Mouse (Mus musculus) duodenum, adult 2 months (tissue): ENCODE data around the gene Lce1m. TPM values are rescaled to one million over a fixed set of nuclear protein-coding genes. Genes with fewer than 3 reads are reported as not detected.

Experiments used
- polyA plus RNA-seq: library from polyadenylated mRNA; depleted of rRNA; stranded (reverse); fragments of >200 nt; gene quantifications from 2 replicates; pipeline ENCODE4 v1.2.3, GENCODE M21; 2012; ENCODE audit warnings: low replicate concordance; rRNA removed

The Lce1m gene
- polyA plus RNA-seq = not detected in 2 replicates

DNA sequence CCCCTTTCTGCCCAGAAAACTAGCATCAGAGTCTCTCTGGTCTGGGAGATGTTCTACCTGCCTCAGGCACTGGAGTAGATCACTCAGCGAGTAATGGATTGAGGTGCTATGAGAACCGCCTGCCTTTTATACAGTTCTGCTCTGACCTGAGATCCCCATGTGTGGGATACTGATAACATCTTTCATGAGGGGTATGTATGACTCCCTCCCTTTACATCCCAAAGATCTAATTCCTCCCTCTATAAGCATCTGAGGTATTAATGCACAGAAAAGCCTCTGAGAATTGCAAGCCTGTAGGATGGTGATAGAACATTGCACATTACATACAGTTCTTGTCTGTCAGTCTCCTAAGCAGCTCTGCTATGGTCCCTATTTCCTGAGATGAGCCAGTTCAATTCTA lies at the start of gene Lce1m:
Gene Lce1m (minus strand): TSS at position 101 of the 400 bp plus-strand sequence.

GRCm38 (mm10) chr3:93068523-93068922 lies 49.7 kb upstream of the Lce1m start, which contains the start of gene Gm4858:
Gm4858 (plus strand) TSS chr3:93068823.

DNA sequence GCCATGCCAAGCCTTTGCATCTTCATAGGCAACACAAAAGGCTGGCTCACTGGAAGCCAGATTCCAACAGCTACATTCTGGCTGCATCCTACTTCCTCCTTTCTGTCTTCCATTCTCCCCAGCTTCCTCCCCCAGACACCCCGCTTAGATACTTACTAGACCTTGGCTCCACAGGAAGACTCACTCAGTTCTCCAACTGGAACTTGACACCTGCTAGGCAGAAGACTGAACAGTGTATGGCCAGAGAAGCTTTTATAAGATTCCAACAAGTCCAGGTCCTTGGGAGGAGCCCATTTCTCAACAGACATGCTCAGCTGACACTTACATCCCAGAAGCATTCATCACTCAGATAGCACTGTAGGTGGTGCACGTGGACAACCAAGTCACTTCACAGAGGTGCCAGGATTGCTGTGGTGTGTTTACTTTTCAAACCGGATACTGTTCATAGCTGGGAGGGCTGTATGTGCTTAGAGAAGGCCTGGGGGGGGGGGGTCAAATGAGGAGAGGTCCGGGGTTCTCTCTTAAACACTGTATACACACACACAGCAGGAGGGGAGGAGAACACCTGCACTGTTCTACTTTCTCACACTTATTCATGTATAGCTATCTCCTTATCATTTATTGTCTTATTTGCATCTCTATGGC lies 3.3 kb downstream of the Lce1m start, which contains the start of gene Crct1:
Gene Crct1 (minus strand): TSS at position 228 of the 645 bp plus-strand sequence.

DNA sequence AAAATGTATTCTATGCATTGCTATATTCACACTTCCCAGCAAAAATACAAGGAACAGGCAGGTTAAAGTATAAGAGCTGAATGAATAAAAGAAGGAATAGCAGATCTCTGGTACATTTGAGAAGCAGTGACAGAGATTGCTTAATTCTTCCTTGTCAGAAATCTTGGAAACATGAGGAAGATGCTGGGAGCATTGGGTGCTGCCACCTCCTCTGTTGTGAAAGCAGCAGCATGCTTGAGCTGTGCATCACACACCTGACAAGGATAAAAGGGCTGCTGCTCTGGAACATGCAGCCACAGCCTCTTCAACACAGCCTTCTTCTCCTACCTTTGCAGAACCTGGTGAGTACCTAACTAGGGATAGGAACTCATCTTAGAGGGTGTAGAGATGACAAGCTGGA lies 26.9 kb downstream of the Lce1m start, which contains the start of gene Lce3f:
Gene Lce3f (plus strand): TSS at position 301 of the 400 bp plus-strand sequence.

Other genes starting within 250 kb of the Lce1m start
- not detected in 2 replicates for gene Lce1i, start 240.2 kb downstream of the Lce1m start, polyA plus RNA-seq
- not detected in 2 replicates for gene Lce1j, start 228.5 kb downstream of the Lce1m start, polyA plus RNA-seq
- not detected in 2 replicates for gene Lce1k, start 211.2 kb downstream of the Lce1m start, polyA plus RNA-seq
- gene Kprp, start 191.8 kb downstream of the Lce1m start, polyA plus RNA-seq = not detected in 2 replicates
- gene Lce1l, start 167.8 kb downstream of the Lce1m start, polyA plus RNA-seq = not detected in 2 replicates
- gene 2310050C09Rik, start 148.8 kb downstream of the Lce1m start, polyA plus RNA-seq = not detected in 2 replicates
- gene Lce3a, start 92.8 kb downstream of the Lce1m start, polyA plus RNA-seq = not detected in 2 replicates
- gene Lce3b, start 86.1 kb downstream of the Lce1m start, polyA plus RNA-seq = not detected in 2 replicates
- gene Lce3c, start 74.6 kb downstream of the Lce1m start, polyA plus RNA-seq = not detected in 2 replicates
- not detected in 2 replicates for gene Lce3d, start 61.7 kb downstream of the Lce1m start, polyA plus RNA-seq
- not detected in 2 replicates for gene Lce3e, start 52.0 kb downstream of the Lce1m start, polyA plus RNA-seq
- gene Lce3f, start 26.8 kb downstream of the Lce1m start, polyA plus RNA-seq = not detected in 2 replicates
- 0.17 TPM in 1 of 2 replicates, not detected in the other for gene Crct1, start 3.4 kb downstream of the Lce1m start, polyA plus RNA-seq
- not detected in 2 replicates for gene Gm4858, start 49.8 kb upstream of the Lce1m start, polyA plus RNA-seq
- gene Crnn, start 125.7 kb upstream of the Lce1m start, polyA plus RNA-seq = not detected in 2 replicates
- not detected in 2 replicates for gene Flg2, start 178.2 kb upstream of the Lce1m start, polyA plus RNA-seq